Mouse (Mus musculus) stomach, embryonic 16.5 days (tissue): ENCODE measurements at regions not wholly inside any gene's neighbourhood (a gene's known extent, or its start where the extent isn't known, plus 50 kb on each side); places are given as distances from the start of the nearest gene placed in this dataset.

Experiments
- ATAC-seq: fragments of 200-750 bp; cut with Nextera tagmentation; 2 replicates; pipeline ENCODE4 v1.8.0; 2017; ENCODE audit warnings: moderate number of reproducible peaks, moderate TSS enrichment; ENCODE audit not compliant: insufficient read depth, low FRiP score
- H3K27ac ChIP-seq: fragments of 300-500 bp; sonication (generic); 2 replicates; pipeline ENCODE4 v1.5.1; 2014; ENCODE audit warnings: low read length
- H3K27me3 ChIP-seq: fragments of 300-500 bp; sonication (generic); 2 replicates; pipeline ENCODE4 v1.6.1; 2014; ENCODE audit warnings: low read length, control low read depth, mixed read lengths; ENCODE audit not compliant: control insufficient read depth, insufficient read depth
- H3K36me3 ChIP-seq: fragments of 300-500 bp; sonication (generic); 2 replicates; pipeline ENCODE4 v1.6.1; 2014; ENCODE audit warnings: low read length; ENCODE audit not compliant: control insufficient read depth, insufficient read depth
- H3K4me1 ChIP-seq: fragments of 300-500 bp; sonication (generic); 2 replicates; pipeline ENCODE4 v1.6.1; 2014; ENCODE audit warnings: low read length, control low read depth, mixed read lengths; ENCODE audit not compliant: control insufficient read depth, insufficient read depth
- H3K4me2 ChIP-seq: fragments of 300-500 bp; sonication (generic); 2 replicates; pipeline ENCODE4 v1.6.1; 2014; ENCODE audit warnings: low read depth, low read length, mixed read lengths
- H3K4me3 ChIP-seq: fragments of 300-500 bp; sonication (generic); replicated peaks from 2 replicates; pipeline ENCODE4 v1.5.1; 2014; ENCODE audit warnings: mild to moderate bottlenecking, low read length
- H3K9ac ChIP-seq: fragments of 300-500 bp; sonication (generic); 2 replicates; pipeline ENCODE4 v1.6.1; 2014; ENCODE audit warnings: low read length
- H3K9me3 ChIP-seq: fragments of 300-500 bp; sonication (generic); replicated peaks from 2 replicates; pipeline ENCODE4 v1.6.1; 2016; ENCODE audit warnings: low read length, control low read depth; ENCODE audit not compliant: control insufficient read depth
- WGBS: fragments of 180-500 bp; shearing (Covaris S2); extraction: QIAGEN DNeasy Blood & Tissue Kit; methylation state at CpG from one replicate; pipeline ENCODE4 v1.1.7; 2014; 5-methylcytosine and 5-hydroxymethylcytosine counted together

- no peaks in the 10 kb centered on the region for H3K36me3 ChIP-seq
- no peak overlapping the region for H3K27ac ChIP-seq
- ATAC-seq: no peak
- no peaks in the 10 kb centered on the region for H3K4me1 ChIP-seq
- H3K27me3 ChIP-seq: no peaks in the 10 kb centered on the region
- H3K4me2 ChIP-seq: no peak overlapping the region
- no peak overlapping the region for H3K4me3 ChIP-seq
- no peaks in the 10 kb centered on the region for H3K9me3 ChIP-seq
- no peak overlapping the region for H3K9ac ChIP-seq
- 63% methylated on average over 2 of the region's 2 CpGs for WGBS
These were observed 190.8 kb upstream of the Kynu start for GRCm38 (mm10) chr2:43364301-43364700.

- WGBS: 65% methylated on average over 2 of the region's 2 CpGs
- Histone ChIP-seq H3K27me3 (no peaks in the 10 kb centered on the region), H3K4me3 (no peak overlapping the region), H3K9ac (no peak overlapping the region), H3K9me3 (no peaks in the 10 kb centered on the region), H3K4me1 (no peaks in the 10 kb centered on the region), H3K36me3 (no peaks in the 10 kb centered on the region), H3K27ac (no peak overlapping the region), H3K4me2 (no peak overlapping the region)
- no peak for ATAC-seq
These were observed 189.3 kb upstream of the Kynu start for GRCm38 (mm10) chr2:43365812-43366211.

GRCm38 (mm10) chr2:43403348-43403747 is 151.8 kb upstream of the Kynu start:
- Histone ChIP-seq H3K27ac (no peak overlapping the region), H3K27me3 (no peaks in the 10 kb centered on the region), H3K9me3 (no peaks in the 10 kb centered on the region), H3K4me3 (no peak overlapping the region), H3K4me2 (no peak overlapping the region), H3K36me3 (no peaks in the 10 kb centered on the region), H3K4me1 (no peaks in the 10 kb centered on the region), H3K9ac (no peak overlapping the region)
- no peak for ATAC-seq

GRCm38 (mm10) chr2:43404163-43404967 is 150.8 kb upstream of the Kynu start:
- peak; percentile 83 for ATAC-seq
- WGBS: 58% methylated on average over 6 of the region's 6 CpGs
- Histone ChIP-seq H3K9me3 (no peaks in the 10 kb centered on the region), H3K27ac (no peak overlapping the region; the same call in 1 of the 2 replicates), H3K9ac (no peak overlapping the region), H3K27me3 (no peaks in the 10 kb centered on the region), H3K36me3 (no peaks in the 10 kb centered on the region), H3K4me2 (no peak overlapping the region), H3K4me3 (no peak overlapping the region), H3K4me1 (no peaks in the 10 kb centered on the region)

- no peaks in the 10 kb centered on the region for H3K36me3 ChIP-seq
- no peak overlapping the region for H3K9ac ChIP-seq
- no peak for ATAC-seq
- H3K27me3 ChIP-seq: no peaks in the 10 kb centered on the region
- H3K4me1 ChIP-seq: no peaks in the 10 kb centered on the region
- no peak overlapping the region for H3K4me2 ChIP-seq
- H3K9me3 ChIP-seq: no peaks in the 10 kb centered on the region
- H3K4me3 ChIP-seq: no peak overlapping the region
- no peak overlapping the region for H3K27ac ChIP-seq
- WGBS: 35% methylated on average over 3 of the region's 3 CpGs
These were observed 117.9 kb upstream of the Kynu start for GRCm38 (mm10) chr2:43437251-43437650.

- Histone ChIP-seq H3K36me3 (no peaks in the 10 kb centered on the region), H3K9me3 (no peaks in the 10 kb centered on the region), H3K4me3 (no peak overlapping the region), H3K27me3 (no peaks in the 10 kb centered on the region), H3K9ac (no peak overlapping the region), H3K27ac (no peak overlapping the region), H3K4me2 (no peak overlapping the region), H3K4me1 (no peaks in the 10 kb centered on the region)
- WGBS: 77% methylated on average over 10 of the region's 10 CpGs
- ATAC-seq: no peak
These were observed 99.8 kb upstream of the Kynu start for GRCm38 (mm10) chr2:43455158-43455873.

GRCm38 (mm10) chr2:43469161-43469560 is 86.0 kb upstream of the Kynu start:
- ATAC-seq: no peak
- H3K9me3 ChIP-seq: no peaks in the 10 kb centered on the region

GRCm38 (mm10) chr2:43469893-43470292 is 85.2 kb upstream of the Kynu start:
- H3K4me2 ChIP-seq: no peak overlapping the region
- no peak overlapping the region for H3K4me3 ChIP-seq
- H3K9me3 ChIP-seq: no peaks in the 10 kb centered on the region
- H3K4me1 ChIP-seq: no peaks in the 10 kb centered on the region
- 78% methylated on average over 3 of the region's 3 CpGs for WGBS
- H3K36me3 ChIP-seq: no peaks in the 10 kb centered on the region
- no peak overlapping the region for H3K27ac ChIP-seq
- H3K9ac ChIP-seq: no peak overlapping the region
- ATAC-seq: no peak
- no peaks in the 10 kb centered on the region for H3K27me3 ChIP-seq

More at GRCm38 (mm10) chr2:43469161-43469560, 86.0 kb upstream of the Kynu start:
- no peak overlapping the region for H3K9ac ChIP-seq
- no peaks in the 10 kb centered on the region for H3K27me3 ChIP-seq
- no peak overlapping the region for H3K27ac ChIP-seq
- no peak overlapping the region for H3K4me2 ChIP-seq
- H3K4me3 ChIP-seq: no peak overlapping the region
- WGBS: 67% methylated on average over 3 of the region's 3 CpGs
- H3K4me1 ChIP-seq: no peaks in the 10 kb centered on the region
- no peaks in the 10 kb centered on the region for H3K36me3 ChIP-seq

GRCm38 (mm10) chr2:43478494-43478893 is 76.6 kb upstream of the Kynu start:
- no peak for ATAC-seq
- Histone ChIP-seq H3K27ac (no peak overlapping the region), H3K4me2 (no peak overlapping the region), H3K9me3 (no peaks in the 10 kb centered on the region), H3K36me3 (no peaks in the 10 kb centered on the region), H3K4me3 (no peak overlapping the region), H3K27me3 (no peaks in the 10 kb centered on the region), H3K4me1 (no peaks in the 10 kb centered on the region), H3K9ac (no peak overlapping the region)
